ENCODE assay signal across 10 mouse cellular contexts in the genomic region with DNA sequence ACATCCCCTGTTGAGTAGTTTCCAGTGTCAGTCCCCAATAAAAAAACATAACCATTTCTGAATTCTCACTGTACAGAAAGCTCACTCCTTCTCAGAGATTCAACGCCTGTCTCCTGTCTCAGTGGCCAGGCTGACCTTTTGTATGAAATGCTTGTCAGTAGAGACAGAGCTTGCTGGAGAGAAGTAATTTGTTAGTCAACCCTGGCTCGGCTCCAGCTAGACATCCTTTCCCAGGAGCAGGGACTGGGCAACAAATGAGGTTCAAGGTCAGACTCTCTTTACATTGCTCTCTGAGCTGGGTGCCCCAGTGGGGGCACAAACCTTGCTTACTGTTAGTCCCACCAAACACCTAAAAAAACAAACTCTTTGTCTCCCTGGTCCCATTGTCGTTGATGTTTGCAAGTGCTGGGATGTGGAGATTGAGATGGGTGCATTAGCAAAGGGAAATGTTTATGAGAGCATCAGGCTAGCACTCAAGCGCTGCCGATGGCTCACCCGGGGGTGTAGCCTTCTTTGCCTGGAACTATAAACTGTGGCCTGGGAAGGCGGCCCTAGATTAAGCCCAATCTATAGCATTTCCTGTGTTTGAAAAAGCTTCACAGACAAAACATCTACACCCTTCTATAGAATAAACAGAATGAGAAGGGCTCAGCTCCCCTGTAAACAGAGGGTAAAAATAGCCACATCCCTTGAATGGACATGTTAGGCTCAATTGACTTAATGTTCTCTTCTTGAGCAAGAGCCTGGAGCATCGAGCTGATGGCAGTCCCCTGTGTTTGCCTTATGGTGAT.
DNase-seq lines count a peak whose midpoint lies in the region; ATAC-seq and TF ChIP-seq lines count a peak whose summit lies in the region.
"Had no signal": no experiment of that assay in that cellular context is flagged by ENCODE, and none has a peak within 500 bp of the region (broad histone marks: within the 10 kb centered on the region; RNA-seq: fewer than 3 reads in every experiment).

No protein-coding gene starts in this region.

- H3K36me3 ChIP-seq in intestine, postnatal 0 days (ENCODE audit: control insufficient read depth, insufficient read depth) = no peaks in the 10 kb centered on the region
- H3K36me3 ChIP-seq: liver, embryonic 15.5 days had no signal

- H3K9me3 ChIP-seq in intestine, postnatal 0 days (ENCODE audit: control insufficient read depth) = no peaks in the 10 kb centered on the region
- H3K9me3 ChIP-seq: liver, embryonic 15.5 days had no signal

- no peaks in the 10 kb centered on the region for H3K27me3 ChIP-seq in intestine, postnatal 0 days (replicated peaks; ENCODE audit: control insufficient read depth, insufficient read depth, low read length)

- no peak overlapping the region for H3K4me2 ChIP-seq in intestine, postnatal 0 days (replicated peaks; ENCODE audit: low read depth)
- H3K4me2 ChIP-seq: liver, embryonic 15.5 days had no signal

- H3K27ac ChIP-seq in intestine, postnatal 0 days (ENCODE audit: low read depth, low read length) = peak overlapping the region; percentile 16; the same call in 1 of the 2 replicates
- H3K27ac ChIP-seq: liver, embryonic 15.5 days had no signal

- H3K4me1 ChIP-seq in intestine, postnatal 0 days (replicated peaks; ENCODE audit: control insufficient read depth, insufficient read depth, low read length) = no peaks in the 10 kb centered on the region

- no peak for TF ChIP-seq CTCF in intestine, postnatal 0 days (IDR thresholded peaks at IDR 0.05; ENCODE audit: low read depth)

- ATAC-seq in intestine, postnatal 0 days = no peak

- peak; percentile 57 for DNase-seq in kidney, postnatal 10 days
- no peak for DNase-seq in kidney, adult 9 months
- peak; percentile 20 for DNase-seq in retina, postnatal 1 day
- no peak for DNase-seq in retina, embryonic 14.5 days (ENCODE audit: low spot score)
- DNase-seq in urinary bladder, postnatal 10 days (ENCODE audit: low spot score) = no peak
- no peak for DNase-seq in right cerebral cortex, adult 18-20 months
- DNase-seq: cerebellum, adult 11 months; right cerebral cortex, postnatal 14 days had no signal

- H3K4me3 ChIP-seq in intestine, postnatal 0 days (ENCODE audit: low read depth, low read length) = no peak overlapping the region
- H3K4me3 ChIP-seq: liver, embryonic 15.5 days had no signal

- no peak overlapping the region for H3K9ac ChIP-seq in intestine, postnatal 0 days (ENCODE audit: low read depth, low read length)
- H3K9ac ChIP-seq: liver, embryonic 15.5 days had no signal

- 43% methylated on average over 8 of the region's 8 CpGs for WGBS in intestine, postnatal 0 days

Comparison
In these comparisons a context has a peak if more than half of its experiments do, and no peak if none do; other contexts are left out.
1. DNase-seq: peak in kidney, postnatal 10 days (single experiment) and retina, postnatal 1 day (single experiment); none in kidney, adult 9 months (single experiment), retina, embryonic 14.5 days (single experiment), urinary bladder, postnatal 10 days (single experiment) and right cerebral cortex, adult 18-20 months (single experiment).